Mouse (Mus musculus) liver, postnatal 0 days (tissue): ENCODE measurements around the gene Ubb. TPM values are rescaled to one million over a fixed set of nuclear protein-coding genes. Genes with fewer than 3 reads are reported as not detected.

ENCODE experiments used
- ATAC-seq: fragments of 200-750 bp; cut with Nextera tagmentation; 2 replicates; pipeline ENCODE4 v1.8.0; 2017; ENCODE audit warnings: mild to moderate bottlenecking, moderate library complexity
- DNase-seq: peaks from one replicate; pipeline ENCODE4 v3.0.0-alpha.2; 2016
- H3K27ac ChIP-seq: fragments of 300-500 bp; sonication (generic); 2 replicates; pipeline ENCODE4 v1.5.1; 2014; ENCODE audit warnings: antibody characterized with exemption, moderate library complexity, mild to moderate bottlenecking, low read depth
- H3K27me3 ChIP-seq: fragments of 300-500 bp; sonication (generic); 2 replicates; pipeline ENCODE4 v1.6.1; 2014; ENCODE audit warnings: low read length, control low read depth, mixed read lengths; ENCODE audit not compliant: insufficient read depth
- H3K36me3 ChIP-seq: fragments of 300-500 bp; sonication (generic); replicated peaks from 2 replicates; pipeline ENCODE4 v1.6.1; 2014; ENCODE audit warnings: mild to moderate bottlenecking, control low read depth, low read length, moderate library complexity, mixed read lengths; ENCODE audit not compliant: insufficient read depth
- H3K4me1 ChIP-seq: fragments of 300-500 bp; sonication (generic); 2 replicates; pipeline ENCODE4 v1.6.1; 2014; ENCODE audit warnings: antibody characterized with exemption, mild to moderate bottlenecking, control low read depth; ENCODE audit not compliant: insufficient read depth
- H3K4me2 ChIP-seq: fragments of 300-500 bp; sonication (generic); 2 replicates; pipeline ENCODE4 v1.6.1; 2014; ENCODE audit warnings: low read depth, mild to moderate bottlenecking, low read length, moderate library complexity, mixed read lengths
- H3K4me3 ChIP-seq: fragments of 300-500 bp; sonication (generic); 2 replicates; pipeline ENCODE4 v1.5.1; 2014; ENCODE audit warnings: low read depth, low read length
- H3K9ac ChIP-seq: fragments of 300-500 bp; sonication (generic); replicated peaks from 2 replicates; pipeline ENCODE4 v1.6.1; 2014; ENCODE audit warnings: mild to moderate bottlenecking, moderate library complexity
- H3K9me3 ChIP-seq: fragments of 300-500 bp; sonication (generic); 2 replicates; pipeline ENCODE4 v1.6.1; 2016; ENCODE audit warnings: mild to moderate bottlenecking, control low read depth, low read length, mixed read lengths
- CTCF ChIP-seq: sonication (generic); IDR thresholded peaks from 2 replicates; pipeline ENCODE4 v1.5.1; 2016; ENCODE audit warnings: antibody characterized with exemption, low read depth
- EP300 ChIP-seq: IDR thresholded peaks from 2 replicates; pipeline ENCODE4 v1.6.1; 2016; ENCODE audit warnings: antibody characterized with exemption, low read depth, mild to moderate bottlenecking
- WGBS: fragments of 180-500 bp; shearing (Covaris S2); extraction: QIAGEN DNeasy Blood & Tissue Kit; methylation state at CpG from one replicate; pipeline ENCODE4 v1.1.7; 2014; ENCODE audit not compliant: insufficient replicate concordance; 5-methylcytosine and 5-hydroxymethylcytosine counted together
- polyA plus RNA-seq: library from polyadenylated mRNA; unstranded; fragments of >200 nt; fragmentation: Nextera tagmentation; extraction: Ambion mirVana; gene quantifications from 2 replicates; pipeline ENCODE4 v1.2.1, GENCODE M21; 2015

Ubb gene
- polyA plus RNA-seq, 1 experiment from 2014 or later, result 1,214 TPM

DNA sequence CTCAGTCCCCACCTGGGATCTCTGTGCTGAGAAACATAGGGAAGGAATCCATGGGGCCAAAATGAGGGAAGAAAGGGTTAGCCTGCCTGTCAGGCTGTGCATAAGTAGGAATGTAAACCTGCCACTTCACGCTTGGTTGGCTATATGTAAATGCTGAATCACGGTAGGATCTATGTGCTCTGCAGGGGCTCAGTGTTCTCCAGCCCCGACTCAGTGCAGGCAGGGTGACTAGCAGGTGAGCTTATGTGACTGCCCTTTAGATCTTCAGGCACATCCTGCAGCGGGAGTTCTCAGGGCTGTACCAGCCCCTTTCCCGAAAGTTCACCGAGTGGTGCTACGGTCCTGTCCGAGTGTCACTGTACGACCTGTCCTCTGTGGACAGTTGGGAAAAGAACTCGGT, 38.4 kb downstream of the Ubb start:
- Histone ChIP-seq H3K4me1 (peaks cover 5% of the 10 kb centered on the region), H3K9ac (no peak overlapping the region), H3K4me2 (no peak overlapping the region), H3K9me3 (no peaks in the 10 kb centered on the region), H3K4me3 (no peak overlapping the region), H3K27me3 (no peaks in the 10 kb centered on the region), H3K36me3 (peaks cover 15% of the 10 kb centered on the region), H3K27ac (no peak overlapping the region)
- ATAC-seq (no peak), DNase-seq (no peak)
- TF ChIP-seq EP300 (no peak), CTCF (no peak)
- WGBS, result 86% methylated on average over 10 of the region's 10 CpGs

DNA sequence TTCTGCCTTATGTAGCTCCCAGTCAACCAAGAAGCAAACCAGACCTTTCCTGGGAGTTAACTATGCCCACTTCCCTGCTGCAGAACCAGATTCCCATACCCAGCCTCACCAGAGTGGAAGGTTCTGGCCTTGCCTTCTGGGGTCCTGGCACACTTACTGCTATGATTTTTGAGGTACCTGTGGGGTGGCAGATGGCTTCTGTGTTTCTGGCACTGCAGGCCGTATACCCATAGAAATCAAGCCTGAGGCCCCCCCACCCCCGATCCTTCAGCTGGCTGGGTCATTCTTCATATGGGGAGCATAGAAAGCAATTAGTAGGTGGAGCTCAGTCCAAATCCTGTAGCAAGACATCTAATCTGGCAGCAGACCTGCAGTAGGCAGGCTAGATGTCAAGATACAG, 40.1 kb downstream of the Ubb start:
- no peak overlapping the region for H3K9ac ChIP-seq
- H3K27me3 ChIP-seq, result no peaks in the 10 kb centered on the region
- H3K4me3 ChIP-seq, result no peak overlapping the region
- H3K9me3 ChIP-seq, result no peaks in the 10 kb centered on the region
- peaks cover 5% of the 10 kb centered on the region for H3K4me1 ChIP-seq
- H3K36me3 ChIP-seq, result peaks cover 7% of the 10 kb centered on the region
- no peak overlapping the region for H3K27ac ChIP-seq
- no peak for TF ChIP-seq CTCF
- TF ChIP-seq EP300, result no peak
- WGBS, result 93% methylated on average over 2 of the region's 2 CpGs
- ATAC-seq (no peak), DNase-seq (no peak)
- H3K4me2 ChIP-seq, result no peak overlapping the region

DNA sequence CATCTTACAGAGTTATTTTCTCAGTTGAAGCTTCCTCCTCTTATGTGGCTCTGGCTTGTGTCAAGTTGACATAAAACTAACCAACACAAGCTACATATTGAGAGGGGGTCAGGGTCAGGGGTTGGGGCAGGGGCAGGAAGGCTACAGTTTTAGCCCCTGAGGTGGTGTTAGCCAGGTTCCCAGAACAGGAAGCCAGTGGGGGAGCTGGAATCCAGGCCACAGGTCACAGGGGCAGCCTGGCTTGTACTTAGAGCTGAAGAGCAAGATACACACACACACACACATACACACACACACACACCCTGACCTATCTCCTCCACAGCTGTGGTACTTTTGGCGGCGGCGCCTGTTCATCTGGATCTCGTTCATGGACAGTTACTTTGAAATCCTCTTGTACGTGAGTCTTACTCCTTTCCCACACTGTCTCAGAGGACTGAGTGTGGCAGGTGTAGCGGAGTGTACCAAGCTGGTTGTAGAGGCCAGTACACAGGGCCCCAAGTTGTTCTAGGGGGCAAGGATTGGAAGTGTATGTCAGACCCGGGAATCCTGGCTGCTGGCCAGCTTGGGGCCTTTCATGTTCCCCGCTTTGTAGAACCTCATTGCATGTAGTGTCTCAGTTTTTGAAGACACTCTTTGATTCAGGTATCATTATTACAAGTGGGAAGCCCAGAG, 41.1 kb downstream of the Ubb start:
- DNase-seq, result peak; percentile 72
- H3K9ac ChIP-seq, result no peak overlapping the region
- 65% methylated on average over 8 of the region's 8 CpGs for WGBS
- H3K4me1 ChIP-seq, result peaks cover 5% of the 10 kb centered on the region
- H3K9me3 ChIP-seq, result no peaks in the 10 kb centered on the region
- H3K4me3 ChIP-seq, result no peak overlapping the region
- no peak overlapping the region for H3K4me2 ChIP-seq
- H3K27me3 ChIP-seq, result no peaks in the 10 kb centered on the region
- TF ChIP-seq EP300, result no peak
- TF ChIP-seq CTCF, result no peak
- H3K27ac ChIP-seq, result peak overlapping the region; percentile 39; the same call in 1 of the 2 replicates
- H3K36me3 ChIP-seq, result peaks cover 6% of the 10 kb centered on the region
- peak; percentile 94 for ATAC-seq

DNA sequence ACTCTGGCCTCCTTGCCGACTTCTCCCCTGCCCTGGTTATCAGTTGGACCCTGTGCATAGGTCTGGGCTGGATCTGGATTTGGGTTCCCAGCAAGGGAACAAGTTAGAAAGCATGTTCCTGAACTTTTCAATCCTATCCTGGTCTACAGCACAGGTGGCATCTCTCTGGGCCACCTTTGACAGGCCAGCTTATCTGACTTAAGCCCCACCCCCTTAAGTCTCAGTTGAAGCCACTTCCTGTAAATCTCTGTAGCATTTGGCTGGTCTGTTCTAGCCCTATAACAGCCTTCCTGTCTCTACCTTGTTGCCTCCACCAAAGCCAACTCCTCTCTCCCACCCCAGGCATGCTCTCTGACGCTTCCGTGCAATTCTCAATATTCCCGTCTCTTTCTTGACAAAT, 47.6 kb downstream of the Ubb start:
- DNase-seq, result no peak
- WGBS, result 81% methylated on average over 4 of the region's 4 CpGs

DNA sequence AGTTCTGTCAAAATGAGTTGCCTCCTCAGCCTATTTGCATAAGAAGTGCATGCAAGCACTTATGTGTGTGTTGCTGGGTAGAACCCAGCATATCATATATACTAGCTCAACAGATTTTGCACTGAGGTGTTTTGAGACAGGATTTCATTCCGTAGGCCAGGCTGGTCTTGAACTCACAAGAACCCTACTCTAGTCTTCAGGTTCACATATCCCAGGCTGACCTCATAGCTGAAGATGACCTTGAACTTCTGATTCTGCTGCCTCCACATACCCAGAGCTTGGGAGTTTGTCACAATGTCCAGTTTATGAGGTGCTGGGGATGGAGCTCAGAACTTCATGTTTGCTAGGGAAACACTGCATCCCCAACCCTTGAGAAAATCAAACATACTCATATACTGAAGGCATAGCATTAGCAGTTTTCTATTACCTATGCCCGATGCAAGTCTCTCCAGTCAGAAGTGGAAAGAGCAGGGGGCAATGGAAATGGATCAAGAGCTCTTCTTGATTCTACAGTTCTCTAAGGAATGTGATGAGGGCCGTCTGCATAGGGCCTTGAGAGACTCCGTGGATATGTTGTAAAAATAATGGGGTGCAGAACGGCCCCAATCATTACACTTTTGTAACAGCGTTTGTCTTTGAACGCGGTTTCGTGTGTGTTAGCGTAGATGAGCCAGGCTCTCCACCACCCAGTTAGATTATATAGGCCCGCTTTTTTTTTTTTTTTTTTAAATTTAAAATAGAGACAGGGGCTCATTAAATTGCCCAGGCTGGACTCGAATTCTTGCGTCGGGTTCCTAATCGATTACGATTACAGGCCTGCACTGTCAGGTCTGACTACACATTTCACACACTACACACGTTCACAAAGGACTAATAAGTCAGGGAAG, 51.0 kb downstream of the Ubb start:
- peaks cover 30% of the 10 kb centered on the region for H3K36me3 ChIP-seq
- peak overlapping the region; percentile 83 for H3K4me3 ChIP-seq
- peak overlapping the region; percentile 79 for H3K4me2 ChIP-seq
- H3K9ac ChIP-seq, result peak overlapping the region; percentile 61
- 12% methylated on average over 17 of the region's 17 CpGs for WGBS
- H3K27me3 ChIP-seq, result no peaks in the 10 kb centered on the region
- H3K9me3 ChIP-seq, result no peaks in the 10 kb centered on the region
- peak overlapping the region; percentile 96 for H3K27ac ChIP-seq
- no peak for DNase-seq
- peaks cover 22% of the 10 kb centered on the region for H3K4me1 ChIP-seq
- TF ChIP-seq CTCF (no peak), EP300 (no peak)
- ATAC-seq, result peak; percentile 0; the same call in 1 of the 2 replicates

More for the DNA sequence above, 47.6 kb downstream of the Ubb start:
- no peak overlapping the region for H3K4me3 ChIP-seq
- H3K9ac ChIP-seq, result no peak overlapping the region
- no peak overlapping the region for H3K4me2 ChIP-seq
- H3K9me3 ChIP-seq, result no peaks in the 10 kb centered on the region
- peaks cover 6% of the 10 kb centered on the region for H3K4me1 ChIP-seq
- no peak for ATAC-seq
- TF ChIP-seq CTCF (no peak), EP300 (no peak)
- no peaks in the 10 kb centered on the region for H3K27me3 ChIP-seq
- H3K27ac ChIP-seq, result no peak overlapping the region
- H3K36me3 ChIP-seq, result no peaks in the 10 kb centered on the region

Other genes with a start within 250 kb of the Ubb start
- gene Pigl, start 92.7 kb upstream of the Ubb start, polyA plus RNA-seq, result 2.6 and 2.7 TPM in 2 replicates
- gene Ncor1, start 92.6 kb upstream of the Ubb start, polyA plus RNA-seq, result 48.1 and 52.0 TPM in 2 replicates
- 9.8 and 14.0 TPM in 2 replicates for gene Cenpv, start 11.9 kb upstream of the Ubb start, polyA plus RNA-seq
- gene Trpv2, start 23.3 kb downstream of the Ubb start, polyA plus RNA-seq, result 4.7 and 5.4 TPM in 2 replicates
- gene Lrrc75a, start 97.4 kb downstream of the Ubb start, polyA plus RNA-seq, result 1.1 and 1.3 TPM in 2 replicates
- 7.8 and 9.6 TPM in 2 replicates for gene Mmgt2, start 97.5 kb downstream of the Ubb start, polyA plus RNA-seq
- gene Zfp287, start 180.7 kb downstream of the Ubb start, polyA plus RNA-seq, result 0.27 and 0.35 TPM in 2 replicates
- gene Gm10428, start 201.9 kb downstream of the Ubb start, polyA plus RNA-seq, result not detected in 2 replicates
- gene Zfp286, start 238.3 kb downstream of the Ubb start, polyA plus RNA-seq, result 0.39 and 0.69 TPM in 2 replicates